ENCODE assay signal across 12 mouse cellular contexts in the genomic region with DNA sequence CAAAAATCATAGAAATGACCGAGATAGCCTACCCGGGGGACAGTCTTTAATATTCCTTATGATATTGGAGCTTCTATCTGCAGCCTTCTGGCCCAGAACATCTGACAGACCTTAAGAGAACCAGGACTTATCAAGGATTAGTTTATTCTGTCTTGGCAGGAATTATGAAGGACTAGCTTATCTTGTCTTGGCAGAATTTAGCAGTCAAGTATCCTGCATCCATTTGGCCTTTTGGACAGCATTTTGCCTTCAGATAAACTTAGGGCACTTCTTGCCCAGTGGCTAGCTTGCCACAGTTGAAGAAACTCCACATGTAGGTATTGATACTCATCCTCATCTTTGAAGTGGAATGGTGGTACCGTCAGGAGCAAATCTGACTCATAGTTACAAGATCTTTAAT. TPM values are rescaled to one million over a fixed set of nuclear protein-coding genes. Genes with fewer than 3 reads are reported as not detected.
"Had no signal": no experiment of that assay in that cellular context is flagged by ENCODE, and none has a peak within 500 bp of the region (broad histone marks: within the 10 kb centered on the region; RNA-seq: fewer than 3 reads in every experiment).

No protein-coding gene starts in this region.

- DNase-seq: lung, adult 18-20 months; lung, embryonic 14.5 days; lung, postnatal 10 days; lung, postnatal 4 days; right cerebral cortex, postnatal 14 days; thymus, adult 2 months; thymus, postnatal 25 days had no signal

- ATAC-seq: midbrain, embryonic 13.5 days; midbrain, embryonic 15.5 days had no signal

RNA-seq across cellular contexts. Expression of gene Slc9b1, which starts 4.0 kb away (rescaled TPM):
- total RNA-seq: midbrain, postnatal 0 days; neutrophil, adult 5-6 weeks had no signal

RNA-seq across cellular contexts. Expression of gene Slc9b2, which starts 44.4 kb away (rescaled TPM):
- total RNA-seq: monocyte, adult 5-6 weeks had no signal
